Mouse (Mus musculus) 3134 (cell line): ENCODE measurements around the gene Lrrc8b.

Source experiments
- DNase-seq: peaks from one replicate; pipeline ENCODE4 v3.0.0-alpha.2; 2011; ENCODE audit warnings: low spot score; ENCODE audit not compliant: insufficient read length; ENCODE audit errors: extremely low read depth

Lrrc8b gene

GRCm38 (mm10) chr5:105418364-105418763 is 2.8 kb downstream of the Lrrc8b start:
- no peak for DNase-seq

GRCm38 (mm10) chr5:105418851-105419250 is 3.3 kb downstream of the Lrrc8b start:
- DNase-seq: no peak

GRCm38 (mm10) chr5:105425587-105425986 is 10.0 kb downstream of the Lrrc8b start:
- DNase-seq: no peak

GRCm38 (mm10) chr5:105427326-105427725 is 11.8 kb downstream of the Lrrc8b start:
- DNase-seq: no peak

GRCm38 (mm10) chr5:105428265-105428974 is 12.8 kb downstream of the Lrrc8b start:
- no peak for DNase-seq

- no peak for DNase-seq
Measured at GRCm38 (mm10) chr5:105430148-105430547, 14.6 kb downstream of the Lrrc8b start.

GRCm38 (mm10) chr5:105439608-105440007 is 24.0 kb downstream of the Lrrc8b start:
- no peak for DNase-seq

- DNase-seq: no peak
Measured at GRCm38 (mm10) chr5:105440992-105441535, 25.5 kb downstream of the Lrrc8b start.

GRCm38 (mm10) chr5:105442212-105443000 is 26.8 kb downstream of the Lrrc8b start:
- DNase-seq: no peak

- DNase-seq: no peak
Measured at GRCm38 (mm10) chr5:105443057-105443815, 27.7 kb downstream of the Lrrc8b start.

- no peak for DNase-seq
Measured at GRCm38 (mm10) chr5:105445686-105446085, 30.1 kb downstream of the Lrrc8b start.

- no peak for DNase-seq
Measured at GRCm38 (mm10) chr5:105454105-105454504, 38.5 kb downstream of the Lrrc8b start.

GRCm38 (mm10) chr5:105459077-105459476 is 43.5 kb downstream of the Lrrc8b start:
- DNase-seq: no peak

GRCm38 (mm10) chr5:105460551-105460950 is 45.0 kb downstream of the Lrrc8b start:
- DNase-seq: no peak

GRCm38 (mm10) chr5:105461076-105461475 is 45.5 kb downstream of the Lrrc8b start:
- DNase-seq: no peak

- no peak for DNase-seq
Measured at GRCm38 (mm10) chr5:105464671-105465070, 49.1 kb downstream of the Lrrc8b start.

- no peak for DNase-seq
Measured at GRCm38 (mm10) chr5:105465550-105465949, 50.0 kb downstream of the Lrrc8b start.

- DNase-seq: no peak
Measured at GRCm38 (mm10) chr5:105466471-105466902, 50.9 kb downstream of the Lrrc8b start.

- DNase-seq: no peak
Measured at GRCm38 (mm10) chr5:105467271-105467670, 51.7 kb downstream of the Lrrc8b start.

GRCm38 (mm10) chr5:105472983-105473705 is 57.6 kb downstream of the Lrrc8b start:
- no peak for DNase-seq
